Mouse (Mus musculus): ENCODE results near the gene Tdg.

DNA sequence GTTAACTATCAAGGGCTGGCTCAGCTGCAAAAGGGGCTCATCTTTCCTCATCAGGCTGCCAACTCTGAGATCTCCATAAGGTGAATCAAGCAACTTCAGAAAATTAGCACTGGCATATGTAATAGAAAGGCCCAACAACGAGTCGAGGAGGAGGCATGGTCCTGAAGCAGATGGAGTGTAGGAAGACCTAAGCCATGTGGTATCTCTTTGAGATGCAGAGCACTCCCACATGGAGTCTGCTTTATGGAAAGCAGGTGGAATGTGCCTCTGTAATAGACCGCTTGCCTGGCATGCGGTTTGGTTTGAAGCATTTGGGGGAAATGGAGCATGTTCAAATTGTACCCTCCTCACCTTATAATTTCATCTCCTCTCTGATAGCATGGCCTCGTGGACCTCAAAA, 51.1 kb downstream of the Tdg start:
- TF ChIP-seq POLR2A (IDR thresholded peaks at IDR 0.05; ENCODE audit: borderline replicate concordance, extremely low read depth, insufficient read depth, insufficient read length, poor library complexity, severe bottlenecking) (no peak), CTCF (IDR thresholded peaks at IDR 0.05; ENCODE audit: borderline replicate concordance, extremely low read depth, insufficient read depth, insufficient read length) (no peak)
